Mouse (Mus musculus) Muller cell, postnatal 12 days (primary cell): Measurements from ENCODE around the gene Hist1h3i.
"Not testable (repeated sequence)": the region's sequence is repeated elsewhere in the genome, so short reads cannot be mapped to it uniquely, and the experiment has no call there.

Experiments
- DNase-seq: peaks from one replicate; pipeline ENCODE4 v3.0.0-alpha.2; 2015; ENCODE audit errors: inconsistent ontology term

Gene Hist1h3i

DNA sequence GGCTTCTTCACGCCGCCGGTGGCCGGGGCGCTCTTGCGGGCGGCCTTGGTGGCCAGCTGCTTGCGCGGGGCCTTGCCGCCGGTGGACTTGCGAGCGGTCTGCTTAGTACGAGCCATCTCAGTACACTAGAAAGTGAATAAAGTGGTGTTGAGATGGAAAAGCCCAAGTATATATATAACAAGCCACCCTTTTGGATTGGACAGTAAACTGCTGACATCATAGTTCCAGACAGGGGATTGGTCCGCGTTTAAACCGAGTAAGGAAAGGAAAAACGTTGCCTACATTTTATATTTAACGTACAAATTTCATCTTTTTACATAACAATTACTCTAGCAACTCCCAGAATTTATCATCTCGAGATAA is at the start of gene Hist1h3i:
Gene Hist1h3i, minus strand, starts transcription at position 116 of the 363 bp plus-strand sequence.
- DNase-seq = peak; percentile 91

DNA sequence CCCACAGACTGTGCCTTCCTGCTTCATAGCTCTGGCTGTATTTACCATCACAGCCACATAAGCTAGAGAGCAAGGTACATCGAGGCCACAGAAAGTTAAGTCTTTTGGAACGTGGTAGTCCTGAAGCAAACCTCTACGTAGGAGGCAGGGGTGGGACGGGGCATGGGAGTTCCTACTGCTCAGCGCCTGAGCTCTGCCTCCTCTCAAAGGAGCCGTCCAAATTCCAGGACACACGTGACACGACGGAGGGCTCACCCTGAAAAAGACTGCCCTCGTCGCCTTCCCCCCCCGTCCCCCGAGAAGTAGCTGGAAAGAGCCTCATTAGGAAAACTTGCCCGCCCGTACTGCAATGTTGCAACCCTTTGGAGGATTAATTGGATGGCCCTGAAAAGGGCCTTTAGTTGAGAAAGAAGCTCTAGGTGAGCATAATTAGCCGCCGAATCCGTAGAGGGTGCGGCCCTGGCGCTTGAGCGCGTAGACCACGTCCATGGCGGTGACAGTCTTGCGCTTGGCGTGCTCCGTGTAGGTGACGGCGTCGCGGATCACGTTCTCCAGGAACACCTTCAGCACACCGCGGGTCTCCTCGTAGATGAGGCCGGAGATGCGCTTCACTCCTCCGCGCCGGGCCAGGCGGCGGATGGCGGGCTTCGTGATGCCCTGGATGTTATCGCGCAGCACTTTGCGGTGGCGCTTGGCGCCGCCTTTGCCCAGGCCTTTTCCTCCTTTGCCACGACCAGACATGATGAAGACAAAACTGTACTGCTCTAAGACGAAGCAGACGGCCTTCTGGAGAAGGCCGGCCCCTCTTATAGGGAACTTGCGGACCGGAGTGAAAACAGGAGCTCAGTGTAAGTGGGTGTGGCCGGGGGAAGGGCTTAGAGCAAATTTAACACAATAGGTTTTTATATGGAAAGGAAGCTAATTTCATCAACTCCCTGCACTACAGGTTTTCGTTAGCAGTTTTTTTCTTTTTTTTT is 48.5 kb upstream of the Hist1h3i start, which contains the start of gene Hist1h4n:
Gene Hist1h4n, minus strand, starts transcription at position 779 of the 977 bp plus-strand sequence.
- not testable (repeated sequence) for DNase-seq

- DNase-seq = no peak
These were observed 47.2 kb upstream of the Hist1h3i start for GRCm38 (mm10) chr13:21830344-21830743.

DNA sequence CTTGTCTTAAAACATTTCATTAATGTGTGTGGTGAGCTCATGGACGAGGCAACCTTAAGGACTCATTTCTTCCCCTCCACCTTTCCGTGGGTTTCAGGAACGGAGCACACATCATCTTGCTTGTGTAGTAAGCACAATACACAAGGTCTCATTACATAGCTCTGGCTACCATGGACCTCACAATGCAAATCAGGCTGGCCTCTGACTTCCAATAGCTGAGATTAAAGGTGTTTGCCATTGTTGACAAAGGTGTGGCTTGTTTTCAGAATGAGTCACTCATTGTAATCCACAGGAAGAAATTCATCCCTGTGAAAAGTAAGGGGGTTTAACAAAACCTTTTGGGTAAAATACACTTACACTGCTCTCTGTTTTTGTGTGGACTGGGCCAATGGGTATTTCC is 45.3 kb upstream of the Hist1h3i start:
- no peak for DNase-seq

GRCm38 (mm10) chr13:21820082-21820890 is 37.1 kb upstream of the Hist1h3i start:
- not testable (repeated sequence) for DNase-seq

- not testable (repeated sequence) for DNase-seq
These were observed 28.9 kb upstream of the Hist1h3i start for GRCm38 (mm10) chr13:21812092-21812491.

- DNase-seq = not testable (repeated sequence)
These were observed 28.4 kb upstream of the Hist1h3i start, which contains the start of gene Hist1h4m for GRCm38 (mm10) chr13:21811539-21811938. TSS of gene Hist1h4m (plus strand) at chr13:21811746.

DNA sequence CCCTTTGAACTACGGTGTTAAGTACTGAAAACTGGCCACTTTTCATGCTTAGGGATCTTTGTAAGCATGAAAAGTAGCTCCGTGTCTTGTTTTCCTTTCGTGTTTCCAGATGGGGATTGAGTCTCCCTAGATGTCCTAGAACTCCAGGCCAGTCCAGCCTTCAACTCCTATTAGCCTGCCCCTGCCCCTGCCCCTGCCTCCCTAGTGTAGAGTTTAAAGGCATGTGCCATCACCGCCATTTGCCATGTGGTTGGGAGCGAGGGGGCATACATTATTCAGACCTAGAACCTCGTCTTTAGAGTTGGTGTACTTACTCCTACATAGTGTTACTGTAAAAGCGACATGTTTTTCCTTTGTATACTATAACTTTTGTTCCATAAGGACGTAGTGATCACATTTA is 27.9 kb upstream of the Hist1h3i start:
- not testable (repeated sequence) for DNase-seq

DNA sequence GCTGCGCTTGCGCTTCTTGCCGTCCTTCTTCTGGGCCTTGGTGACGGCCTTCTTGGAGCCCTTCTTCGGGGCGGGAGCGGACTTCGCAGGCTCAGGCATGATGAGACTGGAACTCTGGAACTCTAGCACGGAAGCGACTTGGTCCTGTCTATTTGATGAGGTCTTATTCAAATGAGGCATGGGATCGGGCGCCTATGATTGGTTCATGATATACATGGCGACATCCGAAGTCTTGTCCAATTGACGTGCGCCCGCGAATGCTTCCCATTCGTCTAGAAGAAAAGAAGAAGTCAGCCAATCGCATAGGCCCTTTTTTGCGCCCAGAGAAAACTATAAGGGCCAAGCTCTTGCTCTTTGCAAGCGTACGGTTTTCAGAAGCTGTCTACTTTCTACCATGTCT is 26.9 kb upstream of the Hist1h3i start, which contains the start of the genes Hist1h2bq and Hist1h2ao:
Gene Hist1h2bq, minus strand, starts transcription at position 125 of the 400 bp plus-strand sequence.
Gene Hist1h2ao, plus strand, starts transcription at position 393 of the 400 bp plus-strand sequence.
- DNase-seq = not testable (repeated sequence)

DNA sequence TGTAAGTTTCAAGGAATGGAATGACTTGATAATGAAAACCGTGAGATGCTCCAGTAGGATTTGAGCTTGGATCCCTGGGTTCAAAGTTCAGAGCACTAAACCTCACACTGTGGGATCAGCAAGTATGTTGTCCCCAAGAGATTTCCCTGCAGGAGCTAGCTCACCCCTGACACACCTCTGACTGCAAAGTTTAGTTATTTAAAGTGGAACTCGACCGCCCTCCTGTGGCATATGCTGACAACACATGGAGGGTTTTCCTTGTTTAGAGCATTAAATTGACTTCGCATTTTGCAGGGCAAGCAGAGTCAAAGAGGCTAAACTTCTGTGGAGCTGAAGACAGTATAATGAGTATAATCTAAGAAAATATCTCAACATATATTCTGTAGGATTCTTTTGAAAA is 19.9 kb upstream of the Hist1h3i start:
- DNase-seq = not testable (repeated sequence)

GRCm38 (mm10) chr13:21797163-21797562 is 14.0 kb upstream of the Hist1h3i start:
- not testable (repeated sequence) for DNase-seq

DNA sequence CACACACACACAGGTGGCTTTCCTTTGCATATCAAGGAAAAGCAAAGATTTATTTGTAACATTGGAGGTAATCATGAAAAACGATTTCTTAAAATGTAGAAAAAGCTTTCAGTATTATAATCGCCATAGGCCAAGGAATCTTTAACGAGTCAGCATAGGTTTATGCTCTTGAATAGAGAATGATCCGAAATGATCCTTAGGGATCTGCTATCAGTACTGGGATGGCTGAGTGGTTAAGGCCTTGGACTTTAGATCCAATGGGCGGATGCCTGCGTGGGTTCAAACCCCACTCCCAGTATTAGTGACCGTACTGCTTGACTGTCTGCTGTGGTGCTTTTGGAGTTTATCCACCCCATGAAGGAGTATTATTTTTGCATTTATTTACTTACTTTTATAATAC is 12.4 kb upstream of the Hist1h3i start:
- no peak for DNase-seq

DNA sequence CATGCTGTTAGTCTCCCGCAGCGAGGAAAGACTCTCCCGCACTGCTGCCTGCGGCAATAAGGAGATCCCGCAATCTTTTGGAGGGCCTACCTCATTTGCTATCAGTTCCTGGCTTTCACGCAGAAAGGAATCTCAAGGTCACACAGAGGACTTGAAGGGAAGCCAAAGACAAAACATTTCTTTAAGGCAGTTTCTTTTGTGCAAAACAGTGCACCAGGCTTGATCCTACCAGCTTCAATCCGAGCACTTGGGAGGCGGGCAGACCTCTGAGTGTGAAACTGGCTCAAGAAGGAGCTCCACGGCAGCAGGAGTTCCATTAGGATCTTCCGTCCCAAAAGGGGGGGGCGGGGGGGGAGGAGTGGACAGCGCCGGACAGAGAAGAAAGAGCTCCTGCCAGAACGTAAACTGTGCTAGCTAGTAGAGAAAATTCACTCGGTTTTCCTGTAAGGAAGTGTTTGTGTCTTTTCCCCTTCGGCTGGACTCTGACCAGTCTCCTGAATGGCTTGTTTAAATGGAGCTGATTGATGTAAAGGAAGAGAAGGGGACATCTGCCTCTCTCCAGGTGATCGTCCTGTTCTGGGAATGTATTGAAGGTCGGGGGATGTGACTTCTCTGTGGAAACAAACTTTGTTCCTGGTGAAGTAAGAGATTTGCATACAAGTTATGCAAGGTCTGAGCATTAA is 7.6 kb upstream of the Hist1h3i start:
- DNase-seq = peak; percentile 30

DNA sequence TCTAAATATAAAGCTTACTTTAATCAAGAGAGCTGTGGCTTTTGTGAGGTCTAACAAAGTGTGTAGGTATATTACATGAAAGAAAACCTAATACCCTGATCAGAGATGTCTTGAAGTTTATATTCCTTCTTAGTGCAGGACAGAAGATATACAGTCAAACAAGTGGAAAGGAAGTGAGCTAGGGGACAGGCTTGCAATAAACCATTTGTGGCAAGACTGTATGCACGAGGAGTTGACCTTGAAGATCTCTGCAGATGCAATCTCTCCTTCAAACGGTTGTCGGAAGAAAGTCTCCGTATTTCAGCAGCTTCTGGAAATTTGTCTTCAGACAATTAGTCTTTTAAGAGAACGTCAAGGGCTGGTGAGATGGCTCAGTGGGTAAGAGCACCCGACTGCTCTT is 6.8 kb upstream of the Hist1h3i start:
- no peak for DNase-seq

DNA sequence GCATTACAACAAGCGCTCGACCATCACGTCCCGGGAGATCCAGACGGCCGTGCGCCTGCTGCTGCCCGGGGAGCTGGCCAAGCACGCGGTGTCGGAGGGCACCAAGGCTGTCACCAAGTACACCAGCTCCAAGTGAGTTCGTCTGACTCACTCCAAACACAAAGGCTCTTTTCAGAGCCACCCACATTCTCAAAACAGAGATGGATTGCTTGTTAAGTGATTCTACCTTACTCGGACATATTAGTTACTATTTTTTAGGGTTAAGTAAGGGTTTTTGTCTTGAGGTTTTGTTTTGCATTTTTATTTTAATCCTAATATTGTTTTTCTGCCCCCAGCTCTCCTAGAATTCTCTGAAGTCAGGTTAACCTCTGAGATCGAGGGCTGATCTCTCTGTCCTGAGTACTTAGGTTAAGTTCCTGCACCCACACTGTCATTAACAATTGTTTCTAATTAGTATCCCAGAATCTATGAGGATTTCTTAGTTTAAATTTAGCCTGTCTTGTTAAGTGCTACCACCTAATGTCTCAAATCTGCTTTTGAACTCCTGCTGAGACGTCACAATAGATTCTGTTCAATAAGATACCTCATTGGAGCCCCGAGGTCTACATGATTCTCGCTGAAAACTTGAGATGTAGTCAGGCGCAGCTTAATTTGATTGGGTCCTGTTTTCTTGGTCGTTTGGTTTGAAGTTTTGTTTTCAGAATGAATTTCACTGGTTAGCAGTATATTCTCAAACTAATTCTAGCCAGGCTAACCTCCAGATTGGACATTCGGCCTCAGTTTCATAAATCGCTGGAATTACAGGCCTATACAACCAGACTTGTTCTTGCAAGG is 4.8 kb upstream of the Hist1h3i start:
- DNase-seq = peak; percentile 65

GRCm38 (mm10) chr13:21786899-21787629 is 3.9 kb upstream of the Hist1h3i start, which contains the start of the genes Hist1h2an and Hist1h2bp:
TSS of gene Hist1h2an (minus strand) at chr13:21787218.
TSS of gene Hist1h2bp (plus strand) at chr13:21787461.
- DNase-seq = peak; percentile 96

DNA sequence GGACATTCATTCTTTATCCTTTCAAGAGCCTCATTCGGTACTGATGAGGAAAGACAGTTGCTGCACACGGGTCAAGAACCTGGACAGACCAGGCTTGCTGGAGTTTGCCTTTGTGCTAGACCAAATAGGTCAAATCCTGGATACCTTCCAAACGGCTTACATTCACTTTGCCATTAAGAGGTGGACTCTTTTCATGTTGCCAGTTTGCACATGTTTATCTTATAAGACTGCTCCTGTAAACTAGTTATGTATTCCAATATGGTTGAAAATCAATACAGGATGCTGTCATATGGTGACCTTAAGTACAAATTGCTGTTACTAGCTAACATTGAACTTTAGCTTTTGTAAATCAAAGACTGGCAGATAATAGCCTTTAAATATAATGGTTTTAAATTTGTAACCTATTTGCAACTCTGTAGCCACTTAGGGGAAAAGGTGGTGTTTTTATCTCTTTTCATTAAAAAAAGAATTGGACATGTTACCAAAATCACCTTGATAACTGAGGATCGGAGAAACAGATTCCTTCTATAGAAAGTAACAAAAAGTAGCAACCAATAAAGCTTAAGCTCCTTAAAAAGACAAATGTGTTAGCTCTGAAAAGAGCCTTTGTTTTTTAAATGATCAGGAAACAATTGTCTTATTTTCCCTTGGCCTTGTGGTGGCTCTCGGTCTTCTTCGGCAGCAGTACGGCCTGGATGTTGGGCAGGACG is 3.2 kb upstream of the Hist1h3i start:
- peak; percentile 58 for DNase-seq

- no peak for DNase-seq
These were observed 1.1 kb upstream of the Hist1h3i start for GRCm38 (mm10) chr13:21784311-21784710.

GRCm38 (mm10) chr13:21783734-21784161 is 578 bp upstream of the Hist1h3i start:
- DNase-seq = no peak
